8 mouse cellular contexts compared by ENCODE assay signal in the genomic region with DNA sequence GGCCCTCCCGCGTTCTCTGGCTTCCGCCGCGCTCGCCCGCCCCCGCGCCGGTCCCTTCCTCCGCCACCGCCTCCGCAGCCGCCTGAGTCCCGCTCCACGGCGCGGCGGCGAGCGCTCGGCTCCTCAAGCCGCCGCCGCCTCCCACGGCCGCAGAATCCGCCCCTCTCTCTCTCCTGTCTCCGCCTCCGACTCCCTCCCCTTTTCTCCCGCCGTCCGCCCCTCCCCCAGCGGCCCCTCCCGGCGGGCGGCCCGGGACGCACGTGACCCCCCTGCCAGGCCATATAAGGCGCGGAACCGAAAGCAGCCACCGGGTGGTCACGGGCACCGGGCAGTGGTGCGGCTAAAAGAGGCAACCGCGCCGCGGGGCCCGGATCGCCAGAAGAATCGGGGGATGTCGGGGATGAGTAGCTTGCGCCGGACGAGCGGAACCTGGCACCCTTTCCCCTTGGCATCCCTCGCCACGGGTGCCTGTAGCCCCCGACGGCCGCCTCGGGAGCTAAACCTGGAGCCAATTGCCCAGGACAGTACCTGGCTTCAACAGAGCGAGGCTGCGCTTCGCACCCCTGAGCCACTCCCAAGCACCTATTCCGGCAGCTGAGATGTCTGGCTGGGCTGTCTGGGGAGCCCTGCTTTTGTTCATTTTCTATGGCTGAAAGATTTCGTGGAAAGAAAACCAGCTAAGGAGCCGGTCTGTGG. TPM values are rescaled to one million over a fixed set of nuclear protein-coding genes. Genes with fewer than 3 reads are reported as not detected.
DNase-seq lines count a peak whose midpoint lies in the region; ATAC-seq and TF ChIP-seq lines count a peak whose summit lies in the region.

A gene (minus strand): TSS at position 160 of the 696 bp plus-strand sequence.

- H3K9ac ChIP-seq in embryonic facial prominence, embryonic 14.5 days (ENCODE audit: low read depth, low read length), result peak within 1 kb of the TSS; percentile 84
- peak within 1 kb of the TSS; percentile 79 for H3K9ac ChIP-seq in kidney, embryonic 14.5 days (ENCODE audit: low read depth, low read length)
- H3K9ac ChIP-seq in limb, embryonic 14.5 days (ENCODE audit: low read depth, low read length, severe bottlenecking), result peak within 1 kb of the TSS; percentile 81
- peak within 1 kb of the TSS; percentile 91 for H3K9ac ChIP-seq in midbrain, embryonic 15.5 days

- 2% methylated on average over 33 of the region's 71 CpGs for WGBS in embryonic facial prominence, embryonic 14.5 days
- WGBS in heart, embryonic 10.5 days, result under 1% methylated on average over 68 of the region's 71 CpGs
- WGBS in kidney, embryonic 14.5 days, result under 1% methylated on average over 35 of the region's 71 CpGs
- 1% methylated on average over 42 of the region's 71 CpGs for WGBS in limb, embryonic 14.5 days
- WGBS in midbrain, embryonic 15.5 days, result 0% methylated on average over 52 of the region's 71 CpGs

- H3K4me3 ChIP-seq in erythroblast, embryonic 14.5 days (replicated peaks), result peak within 1 kb of the TSS; percentile 49
- H3K4me3 ChIP-seq in embryonic facial prominence, embryonic 14.5 days (ENCODE audit: low read depth, low read length), result peak within 1 kb of the TSS; percentile 76
- H3K4me3 ChIP-seq in heart, embryonic 10.5 days, result peak within 1 kb of the TSS; percentile 86
- H3K4me3 ChIP-seq in kidney, embryonic 14.5 days (ENCODE audit: low read length), result peak within 1 kb of the TSS; percentile 79
- peak within 1 kb of the TSS; percentile 70 for H3K4me3 ChIP-seq in limb, embryonic 14.5 days (replicated peaks; ENCODE audit: low read length)
- peak within 1 kb of the TSS; percentile 94 for H3K4me3 ChIP-seq in midbrain, embryonic 15.5 days

- H3K27me3 ChIP-seq in erythroblast, embryonic 14.5 days (ENCODE audit: control insufficient read depth), result peaks cover 70% of the 10 kb centered on the region
- peaks cover 10% of the 10 kb centered on the region; the same call in 1 of the 2 replicates for H3K27me3 ChIP-seq in embryonic facial prominence, embryonic 14.5 days (replicated peaks; ENCODE audit: control insufficient read depth, insufficient read depth, low read length)
- peaks cover 30% of the 10 kb centered on the region for H3K27me3 ChIP-seq in heart, embryonic 10.5 days (ENCODE audit: insufficient read depth, poor library complexity, severe bottlenecking)
- H3K27me3 ChIP-seq in kidney, embryonic 14.5 days (ENCODE audit: control insufficient read depth, insufficient read depth, low read length), result no peaks in the 10 kb centered on the region
- peaks cover 14% of the 10 kb centered on the region for H3K27me3 ChIP-seq in limb, embryonic 14.5 days (ENCODE audit: control insufficient read depth, insufficient read depth, low read length)
- H3K27me3 ChIP-seq in midbrain, embryonic 15.5 days (replicated peaks), result no peaks in the 10 kb centered on the region

- TF ChIP-seq POLR2A in limb, embryonic 14.5 days (IDR thresholded peaks at IDR 0.05; ENCODE audit: borderline replicate concordance, extremely low read depth, insufficient read depth, insufficient read length), result 0 out of 2 replicates have a peak, but pooled peaks have one; percentile 49

- H3K36me3 ChIP-seq in erythroblast, embryonic 14.5 days (ENCODE audit: control insufficient read depth), result no peaks in the 10 kb centered on the region
- H3K36me3 ChIP-seq in embryonic facial prominence, embryonic 14.5 days (ENCODE audit: control insufficient read depth, insufficient read depth, low read length), result no peaks in the 10 kb centered on the region
- no peaks in the 10 kb centered on the region for H3K36me3 ChIP-seq in heart, embryonic 10.5 days
- H3K36me3 ChIP-seq in kidney, embryonic 14.5 days (ENCODE audit: control insufficient read depth, insufficient read depth, low read length), result no peaks in the 10 kb centered on the region
- no peaks in the 10 kb centered on the region for H3K36me3 ChIP-seq in limb, embryonic 14.5 days (ENCODE audit: control insufficient read depth, insufficient read depth, low read length)
- no peaks in the 10 kb centered on the region for H3K36me3 ChIP-seq in midbrain, embryonic 15.5 days (replicated peaks)

- no peak for ATAC-seq in erythroblast, adult 5-6 weeks (replicated peaks; ENCODE audit: low FRiP score, poor library complexity, severe bottlenecking)
- ATAC-seq in embryonic facial prominence, embryonic 14.5 days (ENCODE audit: low read depth), result peak; percentile 93
- ATAC-seq in kidney, embryonic 14.5 days (ENCODE audit: low FRiP score, low TSS enrichment), result peak; percentile 92
- ATAC-seq in limb, embryonic 14.5 days (ENCODE audit: low FRiP score, low read depth), result peak; percentile 95
- ATAC-seq in midbrain, embryonic 15.5 days (replicated peaks), result peak; percentile 94

- H3K9me3 ChIP-seq in erythroblast, embryonic 14.5 days (ENCODE audit: control insufficient read depth, low read length), result no peaks in the 10 kb centered on the region; the same call in 1 of the 2 replicates
- H3K9me3 ChIP-seq in embryonic facial prominence, embryonic 14.5 days (ENCODE audit: control insufficient read depth, low read length), result no peaks in the 10 kb centered on the region
- no peaks in the 10 kb centered on the region for H3K9me3 ChIP-seq in heart, embryonic 10.5 days
- H3K9me3 ChIP-seq in kidney, embryonic 14.5 days (ENCODE audit: control insufficient read depth, low read length), result no peaks in the 10 kb centered on the region
- no peaks in the 10 kb centered on the region for H3K9me3 ChIP-seq in limb, embryonic 14.5 days (ENCODE audit: control insufficient read depth, low read length)
- H3K9me3 ChIP-seq in midbrain, embryonic 15.5 days, result no peaks in the 10 kb centered on the region

- H3K4me2 ChIP-seq in embryonic facial prominence, embryonic 14.5 days (ENCODE audit: low read depth, low read length), result peak within 1 kb of the TSS; percentile 98
- peak within 1 kb of the TSS; percentile 97 for H3K4me2 ChIP-seq in kidney, embryonic 14.5 days (replicated peaks; ENCODE audit: low read depth, low read length)
- peak within 1 kb of the TSS; percentile 99 for H3K4me2 ChIP-seq in limb, embryonic 14.5 days (replicated peaks; ENCODE audit: low read depth, low read length, severe bottlenecking)
- H3K4me2 ChIP-seq in midbrain, embryonic 15.5 days, result peak within 1 kb of the TSS; percentile 98

- peaks cover 5% of the 10 kb centered on the region for H3K4me1 ChIP-seq in erythroblast, embryonic 14.5 days (ENCODE audit: control insufficient read depth)
- peaks cover 5% of the 10 kb centered on the region; the same call in 1 of the 2 replicates for H3K4me1 ChIP-seq in embryonic facial prominence, embryonic 14.5 days (ENCODE audit: control insufficient read depth, insufficient read depth, low read length)
- peaks cover 19% of the 10 kb centered on the region for H3K4me1 ChIP-seq in heart, embryonic 10.5 days
- H3K4me1 ChIP-seq in kidney, embryonic 14.5 days (ENCODE audit: control insufficient read depth, insufficient read depth, low read length), result no peaks in the 10 kb centered on the region
- H3K4me1 ChIP-seq in limb, embryonic 14.5 days (ENCODE audit: control insufficient read depth, insufficient read depth, low read length), result peaks cover 3% of the 10 kb centered on the region; the same call in 1 of the 2 replicates
- peaks cover 24% of the 10 kb centered on the region for H3K4me1 ChIP-seq in midbrain, embryonic 15.5 days

- DNase-seq in embryonic facial prominence, embryonic 14.5 days (ENCODE audit: low spot score), result peak; percentile 92
- peak; percentile 93 for DNase-seq in heart, embryonic 10.5 days (ENCODE audit: low spot score)
- peak; percentile 78 for DNase-seq in limb, embryonic 14.5 days (ENCODE audit: low spot score)
- DNase-seq in spleen, adult 12 weeks (ENCODE audit: low spot score), result peak; percentile 25

- H3K27ac ChIP-seq in embryonic facial prominence, embryonic 14.5 days (replicated peaks; ENCODE audit: low read depth, low read length), result peak within 1 kb of the TSS; percentile 77
- peak within 1 kb of the TSS; percentile 90 for H3K27ac ChIP-seq in heart, embryonic 10.5 days
- peak within 1 kb of the TSS; percentile 37 for H3K27ac ChIP-seq in kidney, embryonic 14.5 days (ENCODE audit: low read depth, low read length)
- H3K27ac ChIP-seq in limb, embryonic 14.5 days (replicated peaks; ENCODE audit: low read depth, low read length), result peak within 1 kb of the TSS; percentile 33; the same call in 1 of the 2 replicates
- peak within 1 kb of the TSS; percentile 91 for H3K27ac ChIP-seq in midbrain, embryonic 15.5 days

RNA-seq across cellular contexts. Expression of the gene that starts here (rescaled TPM):
- polyA plus RNA-seq in erythroblast, embryonic 14.5 days (2012), result not detected in 2 replicates
- 0.58 and 1.7 TPM in 2 replicates for total RNA-seq in erythroblast, adult 5-6 weeks (2015; ENCODE audit: low replicate concordance)
- total RNA-seq in erythroblast, adult 5-6 weeks (2017; ENCODE audit: low replicate concordance), result 0.77 and 1.4 TPM in 2 replicates
- 4.4 TPM in 2 replicates for polyA plus RNA-seq in embryonic facial prominence, embryonic 14.5 days (2014; fragmentation: Nextera tagmentation; extraction: Ambion mirVana)
- 1.7 and 2.0 TPM in 2 replicates for polyA plus RNA-seq in heart, embryonic 10.5 days (2016; fragmentation: Nextera tagmentation; extraction: Ambion mirVana)
- 2.6 and 3.2 TPM in 2 replicates for polyA plus RNA-seq in kidney, embryonic 14.5 days (2014; fragmentation: Nextera tagmentation; extraction: Ambion mirVana)
- 2.1 and 2.3 TPM in 2 replicates for polyA plus RNA-seq in limb, embryonic 14.5 days (2012; rRNA removed)
- polyA plus RNA-seq in limb, embryonic 14.5 days (2014; fragmentation: Nextera tagmentation; extraction: Ambion mirVana), result 2.2 TPM in 2 replicates
- polyA plus RNA-seq in midbrain, embryonic 15.5 days (2015; fragmentation: Nextera tagmentation; extraction: Ambion mirVana), result 2.8 and 3.1 TPM in 2 replicates

Comparison
In these comparisons a context has a peak if more than half of its experiments do, and no peak if none do; other contexts are left out.
1. DNase-seq: peak in every context shown above with its lines; median percentile 93 in heart, embryonic 10.5 days; 92 in embryonic facial prominence, embryonic 14.5 days; 78 in limb, embryonic 14.5 days; 25 in spleen, adult 12 weeks.
2. H3K27ac ChIP-seq: peak in every context shown above with its lines; median percentile 91 in midbrain, embryonic 15.5 days; 90 in heart, embryonic 10.5 days; 77 in embryonic facial prominence, embryonic 14.5 days; 37 in kidney, embryonic 14.5 days; 33 in limb, embryonic 14.5 days.